In genomic region chr14:54169254-54169653, GRCm38 (mm10) we compare ENCODE assay signal across 26 mouse cellular contexts.
DNase-seq lines count a peak whose midpoint lies in the region; TF ChIP-seq lines count a peak whose summit lies in the region.
"Had no signal": no experiment of that assay in that cellular context is flagged by ENCODE, and none has a peak within 500 bp of the region (broad histone marks: within the 10 kb centered on the region; RNA-seq: fewer than 3 reads in every experiment).

No protein-coding gene starts in this region.

- H3K36me3 ChIP-seq in spleen, adult 2 months (ENCODE audit: control insufficient read depth, insufficient read depth, low read length): no peaks in the 10 kb centered on the region
- H3K36me3 ChIP-seq: embryonic facial prominence, embryonic 12.5 days; embryonic facial prominence, embryonic 15.5 days; G1E; heart, embryonic 12.5 days; heart, embryonic 15.5 days had no signal

- no peaks in the 10 kb centered on the region for H3K27me3 ChIP-seq in spleen, adult 2 months (ENCODE audit: control insufficient read depth, insufficient read depth, low read length)
- H3K27me3 ChIP-seq: CH12.LX; embryonic facial prominence, embryonic 12.5 days; embryonic facial prominence, embryonic 15.5 days; heart, embryonic 12.5 days; heart, embryonic 15.5 days; Patski had no signal

- H3K4me3 ChIP-seq in spleen, adult 2 months (ENCODE audit: extremely low read depth, insufficient read depth, insufficient read length): no peak overlapping the region; the same call in 1 of the 2 replicates
- H3K4me3 ChIP-seq: embryonic facial prominence, embryonic 12.5 days; embryonic facial prominence, embryonic 15.5 days; gastrocnemius, adult 2 months; heart, embryonic 12.5 days; heart, embryonic 15.5 days had no signal

- 87% methylated on average over 7 of the region's 7 CpGs for WGBS in spleen, adult 2 months

- no peak for TF ChIP-seq CTCF in spleen, adult 2 months (IDR thresholded peaks at IDR 0.05; ENCODE audit: extremely low read depth, insufficient read depth, insufficient read length, insufficient replicate concordance)

- no peak for DNase-seq in spleen, adult 2 months (ENCODE audit: low read depth in 1 of 2, low spot score in 2 of 2)
- no peak for DNase-seq in spleen, adult 18-20 months
- peak; percentile 51 for DNase-seq in thymus, postnatal 14 days
- DNase-seq in thymus, postnatal 10 days (ENCODE audit: low spot score in 2 of 2): no peak
- peak; percentile 57 for DNase-seq in thymus, postnatal 4 days
- DNase-seq in adrenal gland, postnatal 10 days: no peak
- DNase-seq: adrenal gland, postnatal 14 days; cerebellum, adult 11 months; cerebellum, adult 2 months; cerebellum, adult 9-11 months; cerebellum, postnatal 25 days; forebrain, postnatal 0 days; gastrocnemius, adult 2 months; gastrocnemius, postnatal 14 days; heart, adult 11 months; heart, postnatal 10 days; heart, postnatal 4 days had no signal

- H3K27ac ChIP-seq in spleen, adult 2 months (ENCODE audit: insufficient read depth, low read length): peak overlapping the region; percentile 48; the same call in 1 of the 2 replicates
- H3K27ac ChIP-seq: embryonic facial prominence, embryonic 12.5 days; embryonic facial prominence, embryonic 15.5 days; gastrocnemius, adult 2 months; heart, embryonic 15.5 days; hindbrain, embryonic 14.5 days; hindbrain, postnatal 0 days had no signal

- H3K4me1 ChIP-seq in spleen, adult 2 months (ENCODE audit: control insufficient read depth, insufficient read depth, insufficient read length): no peaks in the 10 kb centered on the region; the same call in 1 of the 2 replicates
- H3K4me1 ChIP-seq: embryonic facial prominence, embryonic 15.5 days had no signal

- TF ChIP-seq POLR2A in spleen, adult 2 months (IDR thresholded peaks at IDR 0.05; ENCODE audit: low read depth, low read length): no peak

Comparison
In these comparisons a context has a peak if more than half of its experiments do, and no peak if none do; other contexts are left out.
1. DNase-seq: peak in thymus, postnatal 14 days (single experiment) and thymus, postnatal 4 days (single experiment); none in spleen, adult 2 months (0 of 2), spleen, adult 18-20 months (0 of 2), thymus, postnatal 10 days (0 of 2) and adrenal gland, postnatal 10 days (single experiment).